Mouse (Mus musculus): ENCODE results near the gene Yif1b. TPM values are rescaled to one million over a fixed set of nuclear protein-coding genes. Genes with fewer than 3 reads are reported as not detected.
A peak's percentile ranks its signal among the peaks of the same experiment; 100 is the strongest.

Yif1b gene
- polyA plus RNA-seq, 1 experiment from 2014 or later = 43.6 TPM

DNA sequence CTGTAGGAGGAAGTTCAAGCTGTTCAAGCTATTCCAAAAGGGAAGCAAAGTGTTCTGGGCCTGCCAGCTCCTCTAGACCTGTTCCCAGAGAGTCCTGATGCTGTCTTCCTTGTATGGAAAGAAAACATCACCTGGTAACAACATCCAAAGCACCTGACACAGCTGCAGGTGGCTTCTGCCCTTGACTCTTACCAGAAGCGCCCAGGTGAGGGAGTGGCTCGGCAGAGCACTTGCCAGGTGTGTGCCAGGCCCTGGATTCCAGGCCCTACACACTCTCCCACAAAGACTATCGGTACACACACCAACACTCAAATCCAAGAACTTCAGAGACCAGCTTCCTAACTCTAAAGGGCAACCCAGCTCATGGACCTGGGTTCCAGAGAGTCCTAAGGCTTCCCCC lies 25.7 kb downstream of the Yif1b start:
- Histone ChIP-seq H3K4me2 (no peak overlapping the region), H3K27ac (replicated peaks) (no peak overlapping the region), H3K9ac (no peak overlapping the region), H3K27me3 (no peaks in the 10 kb centered on the region), H3K4me3 (replicated peaks) (no peak overlapping the region), H3K36me3 (replicated peaks) (no peaks in the 10 kb centered on the region), H3K9me3 (replicated peaks) (no peaks in the 10 kb centered on the region), H3K4me1 (replicated peaks) (no peaks in the 10 kb centered on the region)
- ATAC-seq (ENCODE audit: insufficient read depth) = no peak
- 53% methylated on average over 3 of the region's 3 CpGs for WGBS (ENCODE audit: insufficient replicate concordance)

DNA sequence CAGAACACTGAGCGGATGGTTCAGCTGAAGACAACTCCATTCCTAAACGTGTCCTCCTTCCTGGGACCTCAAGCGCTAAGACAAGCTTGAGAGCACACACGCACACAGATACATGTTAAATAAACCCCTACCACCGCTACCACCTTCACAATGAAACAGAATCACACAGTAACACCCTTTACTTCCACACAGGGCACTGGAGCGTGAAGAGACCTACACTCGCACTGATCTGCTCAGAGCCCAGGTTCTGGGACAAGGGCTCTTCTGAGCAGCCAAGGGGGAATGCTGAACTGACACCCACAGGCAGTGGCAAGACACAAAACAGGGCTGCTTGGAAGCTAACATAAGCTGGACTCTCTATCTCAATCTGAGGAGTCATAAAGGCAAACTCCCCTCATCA lies 27.5 kb downstream of the Yif1b start:
- no peak for ATAC-seq (ENCODE audit: insufficient read depth)

DNA sequence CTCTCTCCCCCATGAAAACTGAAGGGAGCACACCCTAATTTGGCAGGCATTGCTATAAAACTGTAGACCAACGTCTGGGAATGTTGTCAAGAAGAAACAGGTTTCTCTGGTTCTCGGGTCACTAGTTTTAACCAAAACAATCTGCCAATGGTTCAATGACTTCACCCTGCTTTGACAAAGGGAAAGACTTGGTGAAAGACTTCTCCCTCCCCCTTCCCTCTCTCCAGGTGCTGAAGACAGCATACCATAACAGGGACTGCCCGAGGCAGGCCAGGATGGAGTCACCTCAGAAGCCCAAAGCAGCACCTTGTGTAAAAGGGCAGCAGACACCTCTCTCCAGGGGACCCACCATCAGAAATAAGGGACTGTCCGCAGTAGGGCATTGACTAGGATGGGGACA lies 28.8 kb downstream of the Yif1b start:
- Histone ChIP-seq H3K27me3 (no peaks in the 10 kb centered on the region), H3K36me3 (replicated peaks) (no peaks in the 10 kb centered on the region), H3K9me3 (replicated peaks) (no peaks in the 10 kb centered on the region), H3K4me2 (no peak overlapping the region), H3K4me1 (replicated peaks) (no peaks in the 10 kb centered on the region), H3K27ac (replicated peaks) (no peak overlapping the region), H3K4me3 (replicated peaks) (no peak overlapping the region), H3K9ac (no peak overlapping the region)
- WGBS (ENCODE audit: insufficient replicate concordance) = 65% methylated on average over 4 of the region's 4 CpGs
- ATAC-seq (ENCODE audit: insufficient read depth) = no peak

More for the DNA sequence above, 27.5 kb downstream of the Yif1b start:
- Histone ChIP-seq H3K27ac (replicated peaks) (no peak overlapping the region), H3K9me3 (replicated peaks) (no peaks in the 10 kb centered on the region), H3K27me3 (no peaks in the 10 kb centered on the region), H3K36me3 (replicated peaks) (no peaks in the 10 kb centered on the region), H3K4me3 (replicated peaks) (no peak overlapping the region), H3K4me2 (no peak overlapping the region), H3K9ac (no peak overlapping the region), H3K4me1 (replicated peaks) (no peaks in the 10 kb centered on the region)
- 70% methylated on average over 7 of the region's 7 CpGs for WGBS (ENCODE audit: insufficient replicate concordance)

DNA sequence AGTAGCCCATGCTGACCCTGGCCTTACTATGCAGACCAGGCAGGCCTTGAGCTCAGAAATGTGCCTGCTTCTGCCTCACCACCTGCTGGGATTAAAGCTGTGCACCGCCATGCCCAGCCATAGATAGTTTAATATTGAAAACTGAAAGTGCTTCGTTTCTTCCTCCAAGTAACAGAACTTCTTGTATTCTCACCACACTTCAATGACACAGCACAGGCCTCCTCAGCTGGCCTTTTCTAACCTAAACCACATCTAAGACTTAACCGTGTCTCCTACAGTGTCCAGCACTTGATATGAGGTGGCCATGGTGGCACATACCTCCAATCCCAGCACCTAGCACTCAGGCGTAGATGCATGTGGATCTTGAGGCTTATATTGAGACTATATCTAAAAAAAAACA lies 32.3 kb downstream of the Yif1b start:
- no peak overlapping the region for H3K4me2 ChIP-seq
- WGBS (ENCODE audit: insufficient replicate concordance) = 53% methylated on average over 4 of the region's 4 CpGs
- no peaks in the 10 kb centered on the region for H3K4me1 ChIP-seq (replicated peaks)
- no peaks in the 10 kb centered on the region for H3K9me3 ChIP-seq (replicated peaks)
- ATAC-seq (ENCODE audit: insufficient read depth) = no peak
- H3K36me3 ChIP-seq (replicated peaks) = no peaks in the 10 kb centered on the region
- no peak overlapping the region for H3K4me3 ChIP-seq (replicated peaks)
- no peak overlapping the region for H3K27ac ChIP-seq (replicated peaks)
- H3K9ac ChIP-seq = no peak overlapping the region
- no peaks in the 10 kb centered on the region for H3K27me3 ChIP-seq

DNA sequence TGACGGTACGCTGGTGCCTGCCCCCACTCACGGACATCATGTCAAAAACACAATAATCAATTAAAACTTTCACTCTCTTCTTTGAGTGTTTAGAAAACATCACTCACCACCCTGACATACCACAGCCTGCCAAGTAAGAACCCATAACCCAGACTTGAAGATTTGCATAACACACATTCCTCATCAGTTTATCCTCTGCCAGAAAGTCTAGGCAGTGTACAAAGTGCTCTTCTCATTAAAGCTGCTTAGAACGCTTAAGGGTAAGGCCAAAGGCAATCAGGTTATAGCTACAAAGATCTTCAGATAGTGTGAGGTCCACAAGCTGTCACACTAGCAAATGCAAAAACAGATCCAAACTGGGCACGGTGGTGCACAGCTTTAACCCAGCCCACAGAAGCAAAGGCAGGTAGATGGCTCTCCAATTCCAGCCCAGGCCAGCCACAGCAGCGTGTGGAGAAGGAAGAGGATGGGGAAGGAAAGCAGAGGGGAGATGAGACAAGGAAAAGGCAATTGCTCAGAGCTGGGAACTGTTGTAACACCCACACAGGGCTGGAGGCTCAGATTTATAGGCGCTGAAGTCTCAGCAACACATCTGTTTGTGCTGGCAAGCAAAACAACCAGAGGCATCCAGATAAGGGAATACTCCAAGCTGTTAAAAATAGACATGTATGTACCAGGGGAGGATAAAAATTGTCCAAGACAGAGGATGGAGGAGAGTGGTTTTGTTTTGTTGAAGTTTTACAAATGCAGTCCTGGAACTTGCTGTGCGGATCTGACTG lies 33.7 kb downstream of the Yif1b start:
- no peak for ATAC-seq (ENCODE audit: insufficient read depth)
- no peak overlapping the region for H3K27ac ChIP-seq (replicated peaks)
- no peak overlapping the region for H3K4me2 ChIP-seq
- no peak overlapping the region for H3K4me3 ChIP-seq (replicated peaks)
- no peaks in the 10 kb centered on the region for H3K4me1 ChIP-seq (replicated peaks)
- no peaks in the 10 kb centered on the region for H3K36me3 ChIP-seq (replicated peaks)
- no peak overlapping the region for H3K9ac ChIP-seq
- no peaks in the 10 kb centered on the region for H3K9me3 ChIP-seq (replicated peaks)
- 64% methylated on average over 8 of the region's 8 CpGs for WGBS (ENCODE audit: insufficient replicate concordance)
- no peaks in the 10 kb centered on the region for H3K27me3 ChIP-seq

DNA sequence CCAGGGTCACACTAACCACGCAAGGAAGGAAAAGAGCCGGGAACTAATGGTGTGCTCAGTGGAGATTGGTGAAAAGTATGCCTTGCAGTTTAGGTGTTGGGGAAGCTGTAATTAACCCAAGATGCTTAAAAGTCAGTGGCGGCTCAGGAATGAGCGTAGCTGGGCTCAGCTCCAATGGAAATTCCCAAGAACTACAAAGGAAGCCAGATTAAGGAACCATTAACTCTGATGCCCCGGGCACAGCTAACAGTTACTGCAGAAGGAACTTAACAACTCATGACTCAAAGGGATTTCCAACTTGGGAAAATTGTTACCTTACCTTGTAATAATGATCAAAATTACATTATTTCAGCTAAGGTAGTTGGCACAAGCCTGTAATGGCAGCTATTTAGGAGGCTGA lies 38.6 kb downstream of the Yif1b start:
- 65% methylated on average over 5 of the region's 5 CpGs for WGBS (ENCODE audit: insufficient replicate concordance)
- Histone ChIP-seq H3K27me3 (peaks cover 12% of the 10 kb centered on the region), H3K4me2 (no peak overlapping the region), H3K27ac (replicated peaks) (no peak overlapping the region), H3K4me1 (replicated peaks) (peaks cover 20% of the 10 kb centered on the region), H3K36me3 (replicated peaks) (no peaks in the 10 kb centered on the region), H3K4me3 (replicated peaks) (no peak overlapping the region), H3K9me3 (replicated peaks) (no peaks in the 10 kb centered on the region), H3K9ac (no peak overlapping the region)
- no peak for ATAC-seq (ENCODE audit: insufficient read depth)

DNA sequence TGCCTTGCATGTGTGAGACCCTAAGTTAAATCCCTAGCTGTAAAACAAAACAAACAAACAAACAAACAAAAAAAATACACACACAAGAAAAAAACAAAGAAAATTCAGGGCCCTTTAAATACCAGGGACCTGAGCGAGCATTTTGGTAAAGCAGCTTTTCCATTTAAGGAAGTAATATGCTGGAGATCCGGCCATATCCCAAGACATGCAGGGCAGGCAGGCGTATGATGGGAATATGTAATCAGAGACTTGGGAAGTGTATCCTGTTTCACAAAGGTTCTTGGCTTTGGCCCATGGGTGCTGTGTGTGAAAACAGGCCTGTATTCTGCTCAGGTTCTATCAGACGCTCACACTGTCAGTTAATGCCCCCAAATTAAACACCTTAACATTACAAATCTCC lies 39.4 kb downstream of the Yif1b start:
- ATAC-seq (ENCODE audit: insufficient read depth) = no peak
- Histone ChIP-seq H3K4me3 (replicated peaks) (no peak overlapping the region), H3K4me2 (no peak overlapping the region), H3K9ac (no peak overlapping the region), H3K9me3 (replicated peaks) (no peaks in the 10 kb centered on the region), H3K4me1 (replicated peaks) (peaks cover 27% of the 10 kb centered on the region), H3K27ac (replicated peaks) (no peak overlapping the region), H3K27me3 (peaks cover 20% of the 10 kb centered on the region), H3K36me3 (replicated peaks) (no peaks in the 10 kb centered on the region)
- WGBS (ENCODE audit: insufficient replicate concordance) = 68% methylated on average over 4 of the region's 4 CpGs

DNA sequence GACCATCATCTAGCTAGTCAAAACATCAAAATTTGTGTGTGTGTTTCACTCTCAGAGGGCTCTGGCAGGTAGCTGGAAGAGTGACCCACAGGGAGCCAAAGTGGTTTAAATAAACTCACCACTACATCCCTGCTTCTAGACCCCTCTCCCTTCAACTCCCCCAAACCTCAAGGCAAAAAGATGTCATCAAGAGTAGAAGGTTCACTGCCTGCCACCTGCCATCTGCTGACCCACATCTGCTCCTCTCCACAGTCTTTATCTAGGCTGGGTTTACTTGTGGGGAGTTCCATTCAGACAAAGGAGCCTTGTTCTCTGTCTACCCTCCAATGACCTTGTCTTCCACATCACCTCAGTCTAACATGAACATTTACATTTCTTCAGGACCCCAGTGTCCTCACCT lies 41.1 kb downstream of the Yif1b start:
- H3K9ac ChIP-seq = no peak overlapping the region
- no peak for ATAC-seq (ENCODE audit: insufficient read depth)
- no peak overlapping the region for H3K4me2 ChIP-seq
- H3K36me3 ChIP-seq (replicated peaks) = no peaks in the 10 kb centered on the region
- no peaks in the 10 kb centered on the region for H3K9me3 ChIP-seq (replicated peaks)
- no peak overlapping the region for H3K27ac ChIP-seq (replicated peaks)
- H3K4me1 ChIP-seq (replicated peaks) = peaks cover 27% of the 10 kb centered on the region
- H3K27me3 ChIP-seq = peaks cover 24% of the 10 kb centered on the region
- H3K4me3 ChIP-seq (replicated peaks) = no peak overlapping the region

DNA sequence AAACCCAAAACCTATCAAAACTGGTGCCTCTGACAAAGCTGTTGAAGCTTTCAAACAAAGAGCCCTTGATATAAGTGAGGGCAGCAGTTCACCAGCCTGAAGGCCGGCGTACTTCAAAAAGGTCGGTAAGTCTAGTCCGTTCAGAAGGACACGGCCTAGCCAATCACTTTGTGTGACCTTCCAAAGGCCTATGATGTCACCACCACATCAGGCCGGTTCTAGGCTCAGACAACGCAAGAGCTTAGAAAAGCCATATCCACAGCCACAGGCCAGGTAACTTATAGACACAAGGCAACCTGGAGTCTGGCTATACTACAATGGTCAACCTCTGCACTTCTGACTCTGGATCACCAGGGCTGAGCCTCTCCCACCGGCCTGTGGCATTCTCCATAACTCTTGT lies 41.8 kb downstream of the Yif1b start:
- ATAC-seq (ENCODE audit: insufficient read depth) = no peak
- 68% methylated on average over 8 of the region's 8 CpGs for WGBS (ENCODE audit: insufficient replicate concordance)
- Histone ChIP-seq H3K9me3 (replicated peaks) (no peaks in the 10 kb centered on the region), H3K4me2 (peak overlapping the region; percentile 91; the same call in 1 of the 2 replicates), H3K27me3 (peaks cover 24% of the 10 kb centered on the region), H3K4me1 (replicated peaks) (peaks cover 27% of the 10 kb centered on the region), H3K9ac (no peak overlapping the region), H3K36me3 (replicated peaks) (no peaks in the 10 kb centered on the region), H3K4me3 (replicated peaks) (no peak overlapping the region), H3K27ac (replicated peaks) (no peak overlapping the region)

DNA sequence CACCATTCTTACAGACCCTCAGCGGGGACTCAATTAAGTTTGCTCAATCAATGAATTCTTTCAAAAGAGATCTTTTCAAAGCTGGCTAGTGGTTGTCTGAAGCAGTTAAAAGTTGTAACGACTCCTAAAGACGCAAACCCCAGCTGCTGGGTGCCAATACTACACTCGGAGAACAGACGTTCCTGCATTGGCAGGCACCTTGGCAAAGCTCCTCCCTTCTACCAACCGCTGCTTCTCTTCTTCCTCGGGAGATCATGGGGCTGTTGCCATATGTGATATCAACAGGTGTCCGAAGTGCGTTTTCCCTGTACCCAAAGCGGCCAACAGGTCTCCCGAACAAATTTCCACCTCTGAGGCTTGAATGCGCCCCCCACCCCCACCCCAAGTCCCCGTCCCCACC lies 42.7 kb downstream of the Yif1b start:
- peak overlapping the region; percentile 58 for H3K4me3 ChIP-seq (replicated peaks)
- H3K4me1 ChIP-seq (replicated peaks) = peaks cover 27% of the 10 kb centered on the region
- no peaks in the 10 kb centered on the region for H3K9me3 ChIP-seq (replicated peaks)
- no peak overlapping the region for H3K27ac ChIP-seq (replicated peaks)
- no peaks in the 10 kb centered on the region for H3K36me3 ChIP-seq (replicated peaks)
- ATAC-seq (ENCODE audit: insufficient read depth) = no peak
- H3K9ac ChIP-seq = peak overlapping the region; percentile 56
- WGBS (ENCODE audit: insufficient replicate concordance) = 12% methylated on average over 13 of the region's 13 CpGs
- H3K27me3 ChIP-seq = peaks cover 24% of the 10 kb centered on the region
- H3K4me2 ChIP-seq = peak overlapping the region; percentile 91

DNA sequence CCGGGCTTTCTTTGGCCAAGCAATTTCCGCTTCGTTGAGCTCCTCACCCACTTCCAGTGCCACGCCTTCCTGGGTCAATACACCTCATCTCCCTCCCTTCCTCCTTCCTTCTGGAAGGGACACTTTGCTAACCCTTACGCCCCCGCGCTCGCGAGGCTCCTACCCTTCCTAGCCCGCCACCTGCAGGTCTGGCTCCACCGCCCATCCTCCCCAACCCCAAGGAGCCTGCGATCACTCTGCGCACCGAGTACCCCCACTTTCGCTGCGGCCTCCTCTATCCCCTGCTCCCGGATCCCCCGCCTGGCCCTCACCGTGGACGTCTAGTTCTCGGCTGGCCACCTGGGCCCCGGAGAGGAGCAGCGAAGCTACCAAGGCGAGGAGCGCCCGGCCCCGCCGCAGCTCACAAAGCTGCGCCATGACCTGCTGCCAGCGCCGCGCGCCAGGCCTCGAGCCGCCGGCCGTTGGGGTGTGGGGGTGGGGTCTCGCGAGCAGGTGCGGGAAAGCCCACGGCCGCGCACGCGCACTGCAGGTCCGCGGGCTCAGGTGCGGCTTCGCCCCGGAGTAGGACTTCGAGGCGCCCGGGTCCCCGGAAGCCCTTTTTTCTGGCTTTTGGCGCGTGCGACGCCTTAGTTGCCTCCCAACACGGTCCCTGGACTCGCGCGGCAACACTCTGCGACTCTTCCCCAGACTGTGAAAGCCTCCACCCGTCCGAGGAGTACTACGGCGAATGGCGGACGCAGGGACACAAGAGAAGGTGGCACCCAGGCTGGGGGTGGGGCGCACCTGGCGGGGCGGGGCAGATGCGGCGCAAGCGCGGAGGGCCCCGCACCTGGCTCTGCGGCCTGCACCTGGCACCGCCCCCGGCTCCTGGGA lies 43.3 kb downstream of the Yif1b start, which contains the start of gene Spint2:
Gene Spint2 (minus strand): TSS at position 712 of the 873 bp plus-strand sequence.
- ATAC-seq (ENCODE audit: insufficient read depth) = peak; percentile 69
- under 1% methylated on average over 80 of the region's 80 CpGs for WGBS (ENCODE audit: insufficient replicate concordance)
- Histone ChIP-seq H3K27ac (replicated peaks) (peak within 1 kb of the TSS; percentile 53; the same call in 1 of the 2 replicates), H3K36me3 (replicated peaks) (no peaks in the 10 kb centered on the region), H3K27me3 (peaks cover 24% of the 10 kb centered on the region), H3K4me3 (replicated peaks) (peak within 1 kb of the TSS; percentile 58), H3K4me1 (replicated peaks) (peaks cover 27% of the 10 kb centered on the region), H3K9me3 (replicated peaks) (no peaks in the 10 kb centered on the region), H3K9ac (peak within 1 kb of the TSS; percentile 56), H3K4me2 (peak within 1 kb of the TSS; percentile 91)

Data from liver, embryonic 15.5 days (tissue).